ENCODE assay signal across 31 mouse cellular contexts in the genomic region with DNA sequence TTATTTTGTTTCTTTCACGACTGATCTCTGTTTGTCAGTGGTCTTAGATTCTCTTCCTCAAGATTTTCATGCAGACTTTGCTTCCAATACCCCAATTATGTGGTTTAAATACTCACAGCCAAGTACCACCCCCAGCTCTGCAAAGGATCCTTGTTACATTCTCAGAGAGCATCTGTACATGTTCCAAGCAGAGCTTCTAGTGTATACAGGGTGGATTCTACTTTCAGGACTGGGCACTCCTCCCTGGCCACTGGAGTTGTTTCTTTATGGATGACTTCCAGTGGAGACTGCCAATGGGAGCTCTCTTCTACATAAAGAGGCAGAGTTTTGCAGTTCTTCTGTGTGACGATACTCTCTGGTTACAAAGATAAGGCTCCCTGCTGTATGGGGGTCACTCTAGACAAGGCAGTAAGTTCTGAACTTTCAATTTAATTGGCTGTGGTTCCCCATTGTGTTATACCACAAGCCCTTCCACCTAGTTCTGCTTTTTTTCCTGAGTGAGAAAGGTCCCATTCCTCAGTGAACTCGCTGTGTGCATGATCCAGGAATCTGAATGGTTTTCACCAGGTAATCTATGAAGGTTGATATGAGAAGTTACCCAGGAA.
A peak's percentile ranks its signal among the peaks of the same experiment; 100 is the strongest.
DNase-seq lines count a peak whose midpoint lies in the region; ATAC-seq and TF ChIP-seq lines count a peak whose summit lies in the region.
"Had no signal": no experiment of that assay in that cellular context is flagged by ENCODE, and none has a peak within 500 bp of the region (broad histone marks: within the 10 kb centered on the region; RNA-seq: fewer than 3 reads in every experiment).

No protein-coding gene starts in this region.

- no peak overlapping the region for H3K4me3 ChIP-seq in thymus, adult 2 months (ENCODE audit: control insufficient read depth, insufficient read depth, low read length)
- H3K4me3 ChIP-seq: embryonic facial prominence, embryonic 13.5 days; forebrain, embryonic 13.5 days; heart, embryonic 13.5 days; hindbrain, embryonic 10.5 days; hindbrain, embryonic 15.5 days; limb, embryonic 13.5 days; midbrain, embryonic 15.5 days; neural tube, embryonic 15.5 days had no signal

- H3K27me3 ChIP-seq in thymus, adult 2 months (ENCODE audit: control insufficient read depth, insufficient read depth, low read length) = no peaks in the 10 kb centered on the region
- H3K27me3 ChIP-seq: embryonic facial prominence, embryonic 13.5 days; forebrain, embryonic 13.5 days; heart, embryonic 13.5 days; hindbrain, embryonic 15.5 days; limb, embryonic 13.5 days; midbrain, embryonic 15.5 days; neural tube, embryonic 15.5 days had no signal

- no peak overlapping the region for H3K27ac ChIP-seq in thymus, adult 2 months (ENCODE audit: control insufficient read depth, insufficient read depth, low read length)
- H3K27ac ChIP-seq: embryonic facial prominence, embryonic 13.5 days; forebrain, embryonic 13.5 days; heart, embryonic 13.5 days; hindbrain, embryonic 10.5 days; hindbrain, embryonic 15.5 days; kidney, postnatal 0 days; limb, embryonic 13.5 days; midbrain, embryonic 15.5 days; neural tube, embryonic 15.5 days; stomach, postnatal 0 days had no signal

- H3K36me3 ChIP-seq in thymus, adult 2 months (ENCODE audit: control insufficient read depth, insufficient read depth, low read length) = no peaks in the 10 kb centered on the region
- H3K36me3 ChIP-seq: embryonic facial prominence, embryonic 13.5 days; heart, embryonic 13.5 days; hindbrain, embryonic 10.5 days; hindbrain, embryonic 15.5 days; limb, embryonic 13.5 days; midbrain, embryonic 15.5 days; neural tube, embryonic 15.5 days had no signal

- no peaks in the 10 kb centered on the region for H3K4me1 ChIP-seq in thymus, adult 2 months (replicated peaks; ENCODE audit: control insufficient read depth, insufficient read depth, low read length)
- H3K4me1 ChIP-seq: forebrain, embryonic 13.5 days; heart, embryonic 13.5 days; hindbrain, embryonic 10.5 days; hindbrain, embryonic 15.5 days; limb, embryonic 13.5 days; midbrain, embryonic 15.5 days; neural tube, embryonic 15.5 days had no signal

- WGBS in thymus, adult 2 months = 44% methylated on average over 3 of the region's 3 CpGs

- peak; percentile 3 for DNase-seq in gastrocnemius, postnatal 10 days
- DNase-seq in gastrocnemius, adult 8-10 months (ENCODE audit: low spot score in 2 of 2) = no peak
- DNase-seq in brain, embryonic 14.5 days (ENCODE audit: low read depth) = peak; percentile 10
- no peak for DNase-seq in thymus, adult 2 months
- DNase-seq in kidney, adult 18-20 months = no peak
- no peak for DNase-seq in urinary bladder, postnatal 10 days (ENCODE audit: low spot score)
- DNase-seq: adrenal gland, postnatal 25 days; cerebellum, adult 9-10 months; cerebellum, postnatal 36 days; embryo, embryonic 11 days; heart, postnatal 10 days; kidney, adult 8-10 months; layer of hippocampus, adult 9-11 months; lung, postnatal 36 days; retina, postnatal 1 day; right cerebral cortex, postnatal 25 days; spleen, adult 18-20 months; thymus, adult 18-20 months; thymus, postnatal 36 days had no signal

- TF ChIP-seq POLR2A in brain, embryonic 14.5 days (IDR thresholded peaks at IDR 0.05; ENCODE audit: borderline replicate concordance, extremely low read depth, insufficient read depth, insufficient read length, poor library complexity, severe bottlenecking) = no peak
- TF ChIP-seq POLR2A in thymus, adult 2 months (IDR thresholded peaks at IDR 0.05; ENCODE audit: control insufficient read depth, extremely low read depth, insufficient read depth, low read length, poor library complexity) = no peak

- peak; percentile 71 to 84 for ATAC-seq in hematopoietic stem cell, adult 5-6 weeks (replicated peaks in 1 of 2; ENCODE audit: insufficient read depth in 1 of 2, low FRiP score in 2 of 2, low TSS enrichment in 1 of 2, low read depth in 1 of 2, poor library complexity in 2 of 2, severe bottlenecking in 2 of 2)
- ATAC-seq in megakaryocyte, adult 5-6 weeks (ENCODE audit: poor library complexity, severe bottlenecking) = peak; percentile 82
- ATAC-seq: forebrain, embryonic 13.5 days; midbrain, embryonic 15.5 days had no signal

- no peak for TF ChIP-seq CTCF in brain, embryonic 14.5 days (IDR thresholded peaks at IDR 0.05; ENCODE audit: borderline replicate concordance, extremely low read depth, insufficient read depth, insufficient read length)
- no peak for TF ChIP-seq CTCF in thymus, adult 2 months (IDR thresholded peaks at IDR 0.05; ENCODE audit: borderline replicate concordance, control insufficient read depth, extremely low read depth, insufficient read depth, low read length, poor library complexity)

Comparison
In these comparisons a context has a peak if more than half of its experiments do, and no peak if none do; other contexts are left out.
1. DNase-seq: peak in gastrocnemius, postnatal 10 days (single experiment) and brain, embryonic 14.5 days (single experiment); none in gastrocnemius, adult 8-10 months (0 of 2), thymus, adult 2 months (single experiment), kidney, adult 18-20 months (single experiment) and urinary bladder, postnatal 10 days (single experiment).